Mouse (Mus musculus) 3134 (cell line): ENCODE results near the gene Gng12.
"Not testable (repeated sequence)": the region's sequence is repeated elsewhere in the genome, so short reads cannot be mapped to it uniquely, and the experiment has no call there.

Experiments used
- DNase-seq: peaks from one replicate; pipeline ENCODE4 v3.0.0-alpha.2; 2011; ENCODE audit warnings: low spot score; ENCODE audit not compliant: insufficient read length; ENCODE audit errors: extremely low read depth

The Gng12 gene

DNA sequence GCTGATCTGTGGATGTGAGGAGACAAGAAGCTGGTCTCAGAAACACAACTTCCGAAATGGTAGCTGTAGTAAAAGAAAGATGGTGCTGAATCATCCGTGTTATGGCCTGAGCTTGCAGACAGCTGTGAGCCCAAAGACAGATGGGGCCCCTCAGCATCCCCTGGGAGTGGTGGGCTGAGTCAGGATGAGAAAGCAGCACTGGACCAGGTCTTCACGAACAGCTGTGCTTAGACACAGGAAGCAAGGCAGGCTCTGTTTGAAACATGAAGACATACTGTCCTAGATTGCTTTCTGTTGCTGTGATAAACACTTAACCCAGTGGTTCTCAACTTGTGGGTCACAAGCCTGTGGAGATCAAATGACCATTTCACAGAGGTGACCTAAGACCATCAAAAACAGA is 91.4 kb downstream of the Gng12 start:
- DNase-seq, result peak; percentile 67

DNA sequence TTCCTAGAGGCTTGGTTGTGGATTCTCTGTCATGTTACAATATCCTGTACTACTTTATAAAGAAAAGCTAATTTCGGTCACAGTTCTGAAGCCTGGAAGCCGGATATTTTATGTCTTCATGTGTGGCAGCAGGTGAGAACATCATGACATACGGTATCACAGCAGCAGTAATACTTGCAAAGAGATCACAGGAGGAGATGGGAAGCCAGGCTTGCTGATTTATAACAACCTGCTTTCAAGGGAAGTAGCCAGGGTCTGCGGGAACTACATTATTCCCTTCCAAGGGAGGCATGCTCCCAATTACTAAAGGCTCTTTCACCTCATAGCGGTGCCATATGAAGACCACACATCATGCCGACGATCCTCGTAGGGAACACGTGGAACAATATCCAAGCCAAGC is 92.2 kb downstream of the Gng12 start:
- no peak for DNase-seq

DNA sequence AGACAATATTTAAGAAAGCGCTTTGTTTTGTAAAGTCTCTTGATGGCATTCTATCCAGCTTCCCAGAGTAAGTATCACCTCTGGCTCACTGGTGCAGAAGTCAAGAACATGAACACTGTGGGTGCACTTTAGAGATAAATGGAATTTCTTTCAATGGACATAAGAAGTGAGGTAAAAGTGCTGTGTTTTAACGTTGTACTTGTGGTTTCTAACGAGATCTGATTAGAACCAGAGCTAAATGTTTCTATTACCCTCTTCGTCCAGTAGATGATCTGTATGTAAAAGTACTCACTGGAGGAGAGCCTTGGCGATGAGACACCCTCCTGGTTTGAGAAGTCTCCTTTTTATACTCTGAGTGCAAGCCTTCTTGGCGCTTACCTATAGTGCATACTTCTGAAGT is 92.8 kb downstream of the Gng12 start:
- no peak for DNase-seq

DNA sequence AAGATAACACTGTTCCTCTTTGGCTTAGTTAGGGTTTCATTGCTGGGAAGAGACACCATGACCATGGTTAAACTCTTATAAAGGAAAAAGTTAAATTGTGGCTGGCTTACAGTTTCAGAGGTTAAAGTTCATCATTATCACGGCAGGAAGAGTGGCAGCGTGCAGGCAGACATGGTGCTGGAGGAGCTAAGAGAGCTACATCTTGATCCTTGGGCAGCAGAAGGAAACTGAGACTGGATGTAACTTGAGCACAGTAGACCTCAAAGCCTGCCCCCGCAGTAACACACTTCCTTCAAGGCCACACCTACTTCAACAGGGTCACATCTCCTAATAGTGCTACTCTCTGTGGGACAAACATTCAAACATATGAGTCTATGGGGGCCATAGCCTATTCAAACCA is 93.3 kb downstream of the Gng12 start:
- no peak for DNase-seq

DNA sequence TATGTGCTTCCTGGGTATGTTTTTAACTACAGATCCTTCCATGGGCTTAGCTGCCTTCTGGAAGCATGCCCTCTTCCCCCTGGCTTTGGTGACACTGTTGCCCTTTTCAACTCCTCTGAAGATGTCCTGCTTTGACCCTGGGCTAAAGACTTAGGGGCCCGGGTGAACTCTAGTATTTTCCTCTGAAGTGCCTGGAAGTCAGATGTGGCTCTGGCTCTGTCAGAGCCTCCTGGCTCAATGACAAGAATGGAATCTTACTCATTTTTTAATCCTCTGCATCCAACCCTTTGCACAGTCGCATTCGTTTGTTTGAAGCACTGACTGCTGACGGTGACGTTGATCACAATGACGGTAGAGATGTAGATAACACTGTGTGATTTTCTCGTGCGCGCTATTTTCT is 96.0 kb downstream of the Gng12 start:
- DNase-seq, result no peak

DNA sequence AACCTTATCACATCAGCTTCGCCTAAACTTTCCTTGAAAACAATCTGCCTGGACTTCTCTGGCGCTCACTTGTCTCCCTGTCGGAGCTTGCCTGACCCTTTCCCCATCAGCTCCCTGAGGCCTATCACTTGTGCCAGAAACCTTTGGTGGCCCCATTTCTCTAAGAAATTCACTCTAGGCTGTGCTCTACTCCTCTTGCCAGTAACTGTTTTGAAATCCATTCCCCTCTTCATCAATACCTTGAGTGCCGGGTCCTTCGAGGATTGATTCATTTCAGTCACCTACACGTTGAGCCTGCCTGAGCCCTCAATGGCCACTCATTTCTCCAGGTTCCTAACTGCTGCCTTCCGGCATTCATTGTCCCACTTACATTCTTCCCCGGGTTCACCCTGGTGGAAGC is 96.6 kb downstream of the Gng12 start:
- DNase-seq, result no peak

DNA sequence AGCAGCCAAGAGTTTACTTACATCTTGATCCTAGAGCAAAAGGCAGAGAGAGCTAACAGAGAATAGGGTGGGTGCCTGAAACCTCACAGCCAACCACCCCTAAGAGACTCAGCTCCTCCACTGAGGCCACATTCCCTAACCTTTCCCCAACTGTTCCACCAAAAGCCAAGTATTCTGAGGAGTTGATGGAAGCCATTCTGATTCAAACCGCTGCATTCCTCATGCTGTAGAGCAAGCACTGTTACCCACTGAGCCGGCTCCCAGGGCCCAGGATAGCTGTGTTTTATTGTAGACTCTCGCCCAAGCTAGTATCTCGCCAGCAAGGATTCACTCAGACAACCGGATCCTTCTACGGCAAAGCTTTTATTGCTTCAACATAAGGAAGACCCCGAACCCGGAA is 98.8 kb downstream of the Gng12 start:
- DNase-seq, result no peak

DNA sequence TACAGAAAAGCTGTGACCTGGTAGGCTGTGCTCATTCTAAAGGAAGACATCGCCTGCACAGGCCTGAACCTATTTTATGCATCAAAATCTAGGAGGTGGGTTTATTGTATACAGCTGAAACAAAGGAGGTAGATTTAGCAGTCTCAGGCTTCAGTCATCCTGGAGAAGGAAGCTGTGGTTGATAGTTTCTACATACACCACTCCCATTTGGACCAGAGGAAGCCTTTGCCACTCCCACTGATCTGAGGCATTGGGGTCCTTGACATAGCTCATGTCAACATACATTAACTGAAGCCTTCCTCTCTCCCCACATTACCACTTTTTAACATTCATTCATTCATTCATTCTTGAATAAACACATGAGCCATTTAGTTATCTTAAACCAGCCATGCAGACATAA is 99.6 kb downstream of the Gng12 start:
- DNase-seq, result no peak

DNA sequence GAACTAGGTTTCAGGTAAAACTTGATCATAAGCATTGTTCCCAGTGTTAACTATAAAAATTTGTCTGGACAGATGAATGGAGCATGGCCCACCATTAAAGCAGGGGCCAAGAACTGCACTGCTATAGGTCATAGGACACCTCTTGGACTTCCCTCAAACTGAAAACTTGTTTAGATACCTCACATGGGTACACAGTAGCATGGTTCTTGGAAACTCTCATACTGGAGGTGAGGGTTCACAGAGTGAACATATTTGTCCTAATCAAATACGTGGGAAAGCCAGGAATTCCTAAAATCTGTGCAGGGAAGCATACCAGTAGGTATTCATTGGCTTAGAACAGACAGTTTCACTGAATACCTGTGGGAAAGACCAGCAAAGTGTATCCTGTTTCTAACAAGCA is 100.1 kb downstream of the Gng12 start:
- no peak for DNase-seq

DNA sequence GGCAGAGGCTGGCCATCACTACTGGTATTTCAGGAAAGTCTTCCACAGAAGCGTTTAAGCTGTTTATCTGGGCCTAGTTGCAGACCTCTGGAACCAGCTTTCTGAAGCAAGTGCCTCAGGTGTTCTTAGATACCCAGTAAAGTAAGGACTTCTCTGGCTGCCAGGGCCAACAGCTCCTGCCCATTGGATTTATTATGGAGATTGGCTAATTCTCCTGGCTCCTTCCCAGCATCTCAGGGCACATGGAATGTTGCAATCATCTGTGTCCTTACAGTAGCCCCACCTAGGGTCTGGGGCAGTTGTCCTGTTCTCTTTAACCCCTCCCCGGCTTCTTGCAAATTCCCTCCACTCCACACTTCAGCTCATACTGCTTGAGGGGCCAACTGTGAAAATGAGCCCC is 102.4 kb downstream of the Gng12 start:
- no peak for DNase-seq

DNA sequence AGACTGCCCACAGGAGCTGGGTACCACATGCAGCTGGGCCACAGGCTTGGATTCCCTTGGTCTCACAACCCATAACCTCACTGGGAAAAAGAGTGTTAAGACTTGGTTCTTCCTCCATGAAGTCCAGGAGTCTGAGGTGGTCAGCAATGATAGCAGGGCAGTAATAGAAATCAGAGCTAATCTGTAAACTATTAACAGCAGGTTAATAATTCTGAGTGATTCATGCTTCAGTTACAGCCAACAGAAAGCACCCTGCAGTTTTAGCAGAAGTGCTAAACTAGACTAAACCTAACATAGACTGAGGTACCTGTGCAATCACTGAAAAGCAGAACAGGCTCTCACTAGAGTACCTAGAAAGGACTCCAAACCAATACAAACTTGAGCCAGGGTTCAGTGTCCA is 103.6 kb downstream of the Gng12 start:
- no peak for DNase-seq

DNA sequence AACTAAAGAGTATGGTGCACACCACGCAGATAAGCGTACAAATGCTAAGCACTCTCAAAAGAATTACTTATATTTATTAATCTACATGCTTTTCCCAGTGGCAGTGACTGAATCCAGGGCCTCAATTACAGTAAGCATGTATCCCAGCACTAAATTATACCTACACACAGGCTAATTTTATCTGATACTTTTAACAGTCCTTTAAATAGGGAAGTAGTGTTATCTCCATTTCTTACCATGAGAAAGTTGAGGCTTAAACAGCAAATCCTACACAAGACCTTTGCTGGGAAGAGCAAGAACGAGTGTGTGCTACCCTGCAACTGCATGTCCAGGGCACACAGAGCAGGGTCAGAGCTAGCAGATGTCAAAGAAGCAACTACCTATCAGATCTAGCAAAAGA is 113.7 kb downstream of the Gng12 start:
- no peak for DNase-seq

DNA sequence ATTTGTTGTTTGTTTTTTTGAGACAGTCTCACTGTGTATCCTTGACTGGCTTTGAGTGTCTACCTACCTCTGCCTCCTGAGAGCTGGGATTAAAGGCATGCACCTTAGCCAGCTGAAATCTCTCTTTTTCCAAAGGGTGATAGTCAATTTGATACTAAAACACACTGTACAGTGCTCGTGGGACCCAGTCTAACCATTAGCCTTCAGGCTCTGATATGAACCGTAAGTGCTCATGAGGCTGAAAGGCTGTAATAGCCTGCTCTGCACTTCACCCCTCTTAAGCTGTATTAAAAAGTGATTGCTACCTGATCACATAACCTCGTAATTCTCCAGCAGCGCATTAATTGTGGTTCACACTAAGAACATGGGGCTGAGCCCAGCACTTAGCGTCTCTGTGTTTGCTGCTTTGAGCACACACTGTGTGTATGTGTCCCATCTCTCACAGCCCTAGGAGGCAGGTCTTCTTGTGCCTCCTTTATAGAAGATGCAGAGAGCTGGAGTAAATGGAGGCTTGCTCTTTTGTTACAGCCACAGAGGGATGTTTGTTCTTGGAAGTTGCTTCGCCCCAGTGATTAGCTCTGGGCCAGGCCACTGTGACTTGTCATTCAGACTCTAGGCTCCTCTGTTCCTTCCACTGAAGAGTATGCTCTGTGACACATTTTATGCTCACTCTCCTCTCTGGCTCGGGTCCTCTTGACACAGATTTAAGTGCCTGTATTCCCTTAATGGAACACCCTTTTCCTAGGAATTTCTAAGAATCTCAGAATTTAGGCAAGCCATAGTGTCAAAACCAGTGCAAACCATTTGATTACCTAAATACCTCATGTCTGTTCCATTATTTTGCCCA is 114.4 kb downstream of the Gng12 start:
- DNase-seq, result no peak

DNA sequence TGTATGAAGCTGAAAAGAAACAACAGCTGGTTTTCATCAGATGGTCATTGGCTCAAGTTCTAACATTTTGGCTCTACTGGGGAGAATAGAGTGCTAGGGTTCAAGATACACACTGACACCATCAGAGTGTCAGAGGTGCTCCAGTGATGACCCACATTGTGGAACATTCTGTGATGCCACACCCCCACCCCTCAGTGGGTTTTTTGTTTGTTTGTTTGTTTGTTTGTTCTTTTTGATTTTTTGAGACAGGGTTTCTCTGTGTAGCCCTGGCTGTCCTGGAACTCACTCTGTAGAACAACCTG is 115.0 kb downstream of the Gng12 start:
- DNase-seq, result no peak

DNA sequence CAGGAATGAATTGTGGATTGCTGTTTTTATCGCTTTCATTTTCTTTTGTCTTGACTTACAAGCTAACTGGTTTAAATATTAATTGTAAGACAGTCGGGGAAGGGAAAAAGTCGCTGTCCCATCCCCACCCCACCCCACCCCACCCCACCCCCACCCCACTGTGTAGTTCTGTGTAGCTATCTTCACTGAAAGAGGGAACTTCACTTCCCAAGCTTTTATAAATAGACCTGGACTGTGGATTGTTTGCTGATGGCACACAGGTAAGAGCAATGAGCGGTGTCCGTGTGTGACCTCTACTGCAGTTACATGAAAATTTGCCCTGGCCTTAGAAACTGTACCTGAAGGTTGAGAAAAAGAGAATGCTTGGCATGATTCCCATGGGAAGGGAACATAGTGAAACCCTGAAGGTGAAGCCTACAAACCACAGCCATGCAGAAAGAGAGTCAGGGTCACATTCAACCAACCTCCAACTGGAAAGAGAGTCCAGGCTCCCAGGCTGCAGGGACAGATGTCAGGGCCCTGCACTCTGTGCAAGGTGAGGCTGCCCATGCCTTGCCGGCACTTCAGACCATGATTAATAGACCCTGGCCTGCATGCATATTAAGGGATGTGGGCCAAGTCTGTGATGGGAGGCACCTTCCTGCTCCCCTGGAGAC is 117.2 kb downstream of the Gng12 start:
- DNase-seq, result no peak

DNA sequence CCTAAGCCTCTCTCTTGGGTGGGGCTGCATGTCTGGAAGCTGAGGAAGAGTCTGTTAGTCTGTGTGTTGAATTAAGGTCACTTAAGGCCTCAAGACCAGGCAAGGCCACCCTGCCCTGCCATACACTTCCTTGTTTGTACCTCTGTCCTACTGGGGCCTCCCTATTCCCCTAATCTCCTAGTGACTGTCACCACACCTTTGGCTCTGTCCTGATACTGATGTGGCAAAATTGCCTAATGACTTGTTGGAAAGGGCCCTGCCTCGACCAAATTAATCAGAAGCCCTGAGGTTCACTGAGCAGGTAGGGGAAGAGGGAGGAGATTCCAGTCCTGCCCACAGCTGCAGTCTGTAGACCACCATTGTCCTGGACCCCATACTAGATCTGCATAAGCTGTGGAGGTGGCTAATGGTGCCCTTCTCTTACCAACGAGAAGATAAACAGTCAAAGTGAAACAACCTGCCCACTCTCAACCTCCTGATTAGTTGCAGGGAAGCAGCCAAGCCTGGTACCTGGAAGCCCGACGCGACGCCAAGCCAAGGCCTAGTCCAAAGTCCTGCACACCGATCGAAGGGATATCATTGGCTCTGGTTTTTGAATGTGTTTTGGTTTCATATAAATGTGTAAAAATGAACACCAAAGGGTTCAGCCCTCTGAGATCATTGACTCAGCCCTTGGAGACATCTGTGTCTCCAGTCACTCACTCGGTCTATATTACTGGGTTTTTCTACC is 117.9 kb downstream of the Gng12 start:
- no peak for DNase-seq

DNA sequence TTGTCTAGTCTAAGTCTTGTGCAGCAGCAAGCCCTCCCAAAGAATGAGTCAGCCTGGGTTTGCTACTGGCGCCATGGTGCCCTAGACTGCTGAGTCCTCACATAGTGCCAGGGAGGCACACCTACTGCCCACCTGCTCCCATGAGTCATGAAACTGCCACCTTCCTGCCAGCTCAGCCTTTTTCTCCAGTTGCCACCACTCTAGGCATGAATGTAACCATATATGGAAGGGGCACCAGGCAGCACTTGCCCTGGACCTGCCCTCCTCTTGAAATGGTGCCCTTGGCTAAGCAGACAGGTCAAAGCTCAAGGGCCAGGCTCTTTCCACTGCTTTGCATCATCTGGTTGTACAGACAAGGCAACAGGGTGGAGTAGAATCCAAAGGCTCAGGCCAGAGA is 118.5 kb downstream of the Gng12 start:
- DNase-seq, result peak; percentile 58

DNA sequence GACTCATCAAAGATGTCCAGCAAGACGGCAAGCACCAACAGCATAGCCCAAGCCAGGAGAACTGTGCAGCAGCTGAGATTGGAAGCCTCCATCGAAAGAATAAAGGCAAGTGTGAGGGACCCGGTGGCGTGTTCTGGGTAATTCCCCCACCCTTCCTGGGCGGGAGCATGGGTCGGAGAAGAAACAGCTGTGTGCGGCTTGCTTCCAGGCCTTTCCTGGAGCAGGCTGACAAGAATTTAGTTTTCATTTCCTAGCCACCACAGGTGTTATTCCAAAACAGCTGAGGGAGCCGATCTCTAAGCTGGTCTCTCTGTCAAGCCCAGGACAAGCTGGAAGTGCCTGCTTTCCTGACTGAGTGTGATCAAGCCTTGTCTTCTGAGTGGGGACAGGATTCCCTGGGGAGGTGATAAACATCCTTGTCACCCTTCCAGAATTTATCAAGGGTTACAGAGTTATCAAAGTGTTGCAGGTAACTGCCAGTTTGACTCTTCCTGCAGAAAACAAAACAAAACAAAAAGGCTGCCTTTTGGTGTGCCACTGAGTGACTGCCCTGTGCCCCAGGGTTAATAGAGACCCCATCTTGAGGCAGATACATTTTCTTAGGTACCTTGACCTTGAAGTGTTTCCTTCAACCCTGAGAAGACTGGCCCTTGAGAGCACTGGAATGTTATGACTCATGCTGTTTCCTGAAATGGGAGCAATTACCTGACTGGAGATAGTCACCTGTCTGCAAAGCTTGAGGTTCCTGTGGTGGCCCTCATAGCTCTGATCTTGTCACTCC is 119.7 kb downstream of the Gng12 start:
- no peak for DNase-seq

DNA sequence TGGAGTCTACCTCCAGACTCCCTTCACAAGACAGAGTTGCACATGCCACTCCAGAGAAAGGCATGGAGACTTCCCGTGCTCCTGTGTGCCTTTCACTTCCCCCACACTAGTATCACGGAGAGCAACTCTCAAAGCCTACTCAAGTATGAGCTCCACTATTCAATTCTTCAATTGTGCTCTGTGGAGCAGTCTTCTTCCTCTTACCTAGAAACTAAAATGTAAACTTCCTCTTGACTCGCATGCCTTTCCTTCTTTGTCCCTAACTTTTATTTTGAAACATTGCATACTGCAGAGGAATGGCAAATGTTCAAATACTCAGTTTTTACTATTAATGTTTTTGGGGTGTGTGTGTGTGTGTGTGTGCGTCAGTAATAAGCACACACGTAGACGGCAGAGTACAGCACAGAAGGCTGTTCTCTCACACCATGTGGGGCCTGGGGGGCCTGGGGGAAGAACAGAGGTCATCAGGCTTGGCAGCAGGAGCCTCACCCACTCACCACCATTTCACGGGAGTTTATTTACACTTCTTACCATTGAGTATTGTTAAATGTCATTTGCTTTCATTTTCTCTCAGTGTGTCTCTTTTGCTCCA is 120.4 kb downstream of the Gng12 start:
- no peak for DNase-seq

DNA sequence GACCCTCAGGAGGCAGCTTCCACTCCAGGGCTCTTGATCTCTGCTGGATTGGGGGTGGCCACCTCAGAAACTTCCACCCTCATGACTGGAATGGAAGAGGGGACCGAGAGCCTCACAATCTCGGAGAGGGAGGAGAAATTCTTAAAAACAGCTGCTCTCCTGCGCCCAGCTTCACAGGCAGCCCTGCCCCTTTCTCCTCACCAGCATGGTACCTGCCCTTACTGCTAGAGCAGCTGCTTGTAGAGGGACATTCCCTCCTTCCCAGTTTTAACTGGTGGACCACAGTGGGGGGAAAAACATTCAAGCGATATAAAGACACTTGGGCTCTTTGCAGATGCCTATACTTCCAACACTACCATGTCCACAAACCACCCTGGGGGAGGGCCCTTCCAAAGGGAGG is 122.2 kb downstream of the Gng12 start:
- no peak for DNase-seq

DNA sequence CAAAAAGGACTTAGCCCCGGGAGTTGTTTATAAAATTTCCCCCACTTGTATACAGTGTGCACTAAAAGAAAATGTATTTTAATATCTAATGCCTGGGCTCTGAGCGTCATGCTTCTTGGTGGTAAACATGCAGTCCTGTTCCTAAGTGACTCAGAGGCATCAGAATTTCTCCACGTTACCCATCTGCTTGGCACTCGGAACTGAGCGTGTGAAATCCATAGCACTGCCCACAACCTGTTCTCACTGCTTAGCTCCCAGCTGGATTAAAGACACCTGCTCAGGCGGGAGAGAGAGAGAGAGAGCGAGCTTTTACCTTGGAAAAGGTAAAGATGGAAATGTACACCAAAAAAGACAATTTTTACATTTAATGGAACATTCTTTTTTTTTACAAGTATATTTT is 122.8 kb downstream of the Gng12 start:
- DNase-seq, result not testable (repeated sequence)
